Mouse (Mus musculus): Measurements from ENCODE around the gene Olfr1225.
"Not testable (repeated sequence)": the region's sequence is repeated elsewhere in the genome, so short reads cannot be mapped to it uniquely, and the experiment has no call there.

Olfr1225 gene

GRCm38 (mm10) chr2:89174569-89174968, at the start of gene Olfr1225:
Olfr1225 (minus strand) TSS chr2:89174669.
- DNase-seq = no peak

- no peak for DNase-seq
Observed at GRCm38 (mm10) chr2:89199948-89200347, 25.5 kb upstream of the Olfr1225 start, which contains the start of gene Olfr1226. Olfr1226 (minus strand) TSS chr2:89200048.

GRCm38 (mm10) chr2:89196325-89196982, 22.0 kb upstream of the Olfr1225 start:
- no peak for DNase-seq

- DNase-seq = not testable (repeated sequence)
Observed at GRCm38 (mm10) chr2:89164711-89165110, 9.8 kb downstream of the Olfr1225 start.

- DNase-seq = not testable (repeated sequence)
Observed at GRCm38 (mm10) chr2:89163991-89164390, 10.5 kb downstream of the Olfr1225 start, which contains the start of gene Olfr1224-ps1. Olfr1224-ps1 (minus strand) TSS chr2:89164091.

- no peak for DNase-seq
Observed at GRCm38 (mm10) chr2:89151460-89151859, 23.0 kb downstream of the Olfr1225 start, which contains the start of gene Olfr1223. Olfr1223 (minus strand) TSS chr2:89151560.

- no peak for DNase-seq
Observed at GRCm38 (mm10) chr2:89132954-89133353, 41.5 kb downstream of the Olfr1225 start, which contains the start of gene Olfr1222. Olfr1222 (minus strand) TSS chr2:89133054.
